Mouse (Mus musculus) forebrain, embryonic 10.5 days (tissue): ENCODE results near the gene Armc6. TPM values are rescaled to one million over a fixed set of nuclear protein-coding genes. Genes with fewer than 3 reads are reported as not detected.
"Not testable (repeated sequence)": the region's sequence is repeated elsewhere in the genome, so short reads cannot be mapped to it uniquely, and the experiment has no call there.

Source experiments
- DNase-seq: peaks from one replicate; pipeline ENCODE4 v3.0.0-alpha.2; 2017; ENCODE audit warnings: low spot score; ENCODE audit errors: extremely low spot score
- H3K27ac ChIP-seq: fragments of 300-500 bp; sonication (generic); 2 replicates; pipeline ENCODE4 v1.5.1; 2016; ENCODE audit warnings: mild to moderate bottlenecking
- H3K27me3 ChIP-seq: fragments of 300-500 bp; sonication (generic); 2 replicates; pipeline ENCODE4 v1.6.1; 2016; ENCODE audit warnings: mild to moderate bottlenecking; ENCODE audit not compliant: poor library complexity, severe bottlenecking
- H3K36me3 ChIP-seq: fragments of 300-500 bp; sonication (generic); replicated peaks from 2 replicates; pipeline ENCODE4 v1.6.1; 2016; ENCODE audit warnings: mild to moderate bottlenecking, moderate library complexity
- H3K4me1 ChIP-seq: fragments of 300-500 bp; sonication (generic); 2 replicates; pipeline ENCODE4 v1.6.1; 2016
- H3K4me3 ChIP-seq: fragments of 300-500 bp; sonication (generic); 2 replicates; pipeline ENCODE4 v1.5.1; 2016; ENCODE audit warnings: mild to moderate bottlenecking, moderate library complexity
- H3K9me3 ChIP-seq: fragments of 300-500 bp; sonication (generic); 2 replicates; pipeline ENCODE4 v1.6.1; 2016; ENCODE audit warnings: mild to moderate bottlenecking, moderate library complexity
- WGBS: fragments of 180-500 bp; shearing (Covaris S2); methylation state at CpG from one replicate; pipeline ENCODE4 v1.1.7; 2016; 5-methylcytosine and 5-hydroxymethylcytosine counted together
- polyA plus RNA-seq: library from polyadenylated mRNA; unstranded; fragments of >200 nt; fragmentation: Nextera tagmentation; extraction: Ambion mirVana; gene quantifications from 2 replicates; pipeline ENCODE4 v1.2.1, GENCODE M21; 2016

Gene Armc6
- polyA plus RNA-seq, 1 experiment from 2014 or later, result 29.4 TPM

DNA sequence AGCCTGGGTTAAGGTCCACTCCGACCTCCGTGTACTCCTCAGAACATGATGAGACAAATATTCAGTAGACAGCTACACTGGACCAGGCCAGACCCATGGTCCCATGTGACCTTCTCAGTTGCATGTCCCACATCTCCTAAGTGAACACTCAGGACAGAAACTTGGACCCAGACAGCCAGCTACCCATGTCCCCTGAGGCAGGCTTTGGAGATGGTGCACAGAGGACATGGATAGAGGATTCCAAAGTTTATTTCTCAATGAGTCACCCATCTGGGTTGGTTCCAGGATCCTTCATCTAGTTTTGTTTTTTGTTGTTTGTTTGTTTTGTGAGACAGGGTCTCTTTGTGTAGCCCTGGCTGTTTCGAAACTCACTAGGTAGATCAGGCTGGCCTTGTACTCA lies 13.4 kb downstream of the Armc6 start:
- H3K36me3 ChIP-seq, result peaks cover 44% of the 10 kb centered on the region
- H3K4me3 ChIP-seq, result no peak overlapping the region
- DNase-seq, result no peak
- H3K27me3 ChIP-seq, result no peaks in the 10 kb centered on the region
- 90% methylated on average over 3 of the region's 3 CpGs for WGBS
- no peaks in the 10 kb centered on the region for H3K9me3 ChIP-seq
- H3K4me1 ChIP-seq, result no peaks in the 10 kb centered on the region; the same call in 1 of the 2 replicates
- H3K27ac ChIP-seq, result no peak overlapping the region

DNA sequence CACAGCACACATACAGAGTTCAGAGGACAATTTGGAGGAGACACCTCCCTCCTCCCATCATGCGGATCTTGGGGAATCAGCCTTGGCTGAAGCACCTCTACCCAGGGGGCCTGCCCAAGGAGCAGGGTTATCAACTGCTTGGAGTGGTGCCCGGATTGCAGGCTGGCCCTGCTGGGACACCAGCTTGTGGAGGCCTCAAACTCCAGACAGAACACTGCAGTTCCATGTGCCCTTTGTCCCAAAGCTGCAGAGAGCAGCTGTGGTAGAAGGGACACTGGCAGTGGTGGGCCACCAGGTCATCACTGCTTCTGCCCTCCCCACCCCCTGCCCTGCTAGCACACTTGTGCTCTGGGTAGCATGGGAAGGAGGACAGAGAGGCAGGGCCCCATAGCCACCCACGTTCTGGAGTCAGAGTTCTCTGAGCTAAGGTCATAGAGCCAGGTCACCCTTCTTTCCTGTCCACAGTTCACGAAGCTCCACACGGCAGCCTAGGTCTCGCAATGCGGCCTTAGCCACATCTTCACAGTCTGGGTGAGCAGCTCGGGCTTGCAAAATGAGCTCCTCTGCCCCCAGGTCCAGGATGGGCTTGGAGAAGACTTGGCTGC lies 13.9 kb downstream of the Armc6 start:
- H3K4me1 ChIP-seq, result no peaks in the 10 kb centered on the region; the same call in 1 of the 2 replicates
- H3K36me3 ChIP-seq, result peaks cover 38% of the 10 kb centered on the region
- no peaks in the 10 kb centered on the region for H3K27me3 ChIP-seq
- no peak overlapping the region for H3K4me3 ChIP-seq
- DNase-seq, result no peak
- 78% methylated on average over 8 of the region's 8 CpGs for WGBS
- no peaks in the 10 kb centered on the region for H3K9me3 ChIP-seq
- H3K27ac ChIP-seq, result no peak overlapping the region

DNA sequence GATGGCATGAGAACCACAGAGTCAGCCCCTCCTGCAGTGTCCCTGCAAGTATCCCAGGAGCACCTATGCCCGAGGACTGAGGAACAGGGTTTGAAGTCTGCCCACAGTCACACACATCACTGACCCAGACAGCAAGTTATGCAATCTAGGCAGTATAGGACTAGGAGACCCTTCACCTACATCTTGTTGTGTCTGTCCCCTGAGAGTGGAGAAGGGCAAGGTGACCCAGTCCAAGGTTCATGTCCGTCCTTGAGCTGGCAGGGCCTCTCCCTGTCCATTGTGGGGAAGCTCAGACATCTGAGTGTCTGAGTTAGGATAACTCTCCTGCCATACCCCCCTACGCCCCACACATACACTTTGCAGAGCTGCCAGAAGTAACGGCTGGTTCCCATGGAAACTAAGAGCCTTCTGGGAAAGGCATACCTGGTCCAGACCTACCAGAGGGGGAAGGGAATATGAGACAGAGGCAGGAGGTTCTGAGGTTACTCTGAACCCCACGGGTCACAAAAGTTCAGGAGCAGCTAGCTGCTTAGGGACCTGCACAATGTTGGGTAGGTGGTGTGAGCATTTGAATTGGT lies 15.1 kb downstream of the Armc6 start:
- WGBS, result 77% methylated on average over 5 of the region's 5 CpGs
- no peaks in the 10 kb centered on the region for H3K27me3 ChIP-seq

DNA sequence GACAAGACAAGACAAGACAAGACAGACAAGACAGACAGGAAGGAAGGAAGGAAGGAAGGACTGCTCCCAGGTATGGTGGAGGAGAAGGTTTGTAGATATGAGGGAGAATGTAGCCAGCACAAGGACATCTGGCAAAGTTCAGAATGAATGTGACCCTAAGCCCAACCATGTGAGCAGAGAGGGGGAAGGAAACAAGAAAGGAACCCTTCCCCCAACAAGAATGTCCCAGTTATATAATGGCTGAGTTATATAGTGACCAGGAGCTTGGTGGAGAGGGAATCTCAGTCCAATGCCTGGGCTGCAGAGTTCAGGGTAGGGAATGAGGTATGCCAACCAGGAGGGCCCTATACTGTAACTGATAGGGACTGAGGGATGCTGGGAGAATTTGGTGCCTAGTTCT lies 16.8 kb downstream of the Armc6 start:
- no peak for DNase-seq
- Histone ChIP-seq H3K4me1 (peaks cover 7% of the 10 kb centered on the region), H3K27me3 (no peaks in the 10 kb centered on the region), H3K4me3 (no peak overlapping the region), H3K27ac (no peak overlapping the region), H3K9me3 (no peaks in the 10 kb centered on the region), H3K36me3 (peaks cover 11% of the 10 kb centered on the region)

More for the DNA sequence above, 15.1 kb downstream of the Armc6 start:
- peaks cover 27% of the 10 kb centered on the region for H3K36me3 ChIP-seq
- no peak for DNase-seq
- no peaks in the 10 kb centered on the region for H3K9me3 ChIP-seq
- H3K4me1 ChIP-seq, result no peaks in the 10 kb centered on the region; the same call in 1 of the 2 replicates
- H3K27ac ChIP-seq, result no peak overlapping the region
- no peak overlapping the region for H3K4me3 ChIP-seq

DNA sequence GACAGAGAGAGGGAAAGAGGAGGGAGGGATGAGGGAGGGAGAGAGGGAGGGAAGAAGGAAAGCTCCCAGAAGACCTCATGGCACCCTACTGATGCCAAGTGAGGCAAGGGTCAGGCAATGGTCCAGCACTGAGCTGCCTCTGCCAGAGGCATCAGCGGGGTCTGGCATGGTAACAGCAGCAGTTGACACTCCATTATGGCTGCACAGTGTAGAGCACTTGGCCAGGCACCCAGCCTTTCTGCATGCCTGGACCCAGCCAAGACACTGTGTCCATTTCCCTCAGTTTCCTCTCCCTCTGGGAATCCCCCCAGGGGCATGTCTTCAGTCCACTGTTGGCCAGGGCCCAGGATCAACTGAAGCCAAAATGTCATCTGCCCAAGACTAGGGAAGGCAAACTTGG lies 17.7 kb downstream of the Armc6 start:
- Histone ChIP-seq H3K27ac (no peak overlapping the region), H3K9me3 (no peaks in the 10 kb centered on the region), H3K4me1 (peaks cover 12% of the 10 kb centered on the region), H3K36me3 (peaks cover 2% of the 10 kb centered on the region), H3K27me3 (peaks cover 2% of the 10 kb centered on the region), H3K4me3 (no peak overlapping the region)
- DNase-seq, result no peak
- 89% methylated on average over 1 of the region's 1 CpGs for WGBS

DNA sequence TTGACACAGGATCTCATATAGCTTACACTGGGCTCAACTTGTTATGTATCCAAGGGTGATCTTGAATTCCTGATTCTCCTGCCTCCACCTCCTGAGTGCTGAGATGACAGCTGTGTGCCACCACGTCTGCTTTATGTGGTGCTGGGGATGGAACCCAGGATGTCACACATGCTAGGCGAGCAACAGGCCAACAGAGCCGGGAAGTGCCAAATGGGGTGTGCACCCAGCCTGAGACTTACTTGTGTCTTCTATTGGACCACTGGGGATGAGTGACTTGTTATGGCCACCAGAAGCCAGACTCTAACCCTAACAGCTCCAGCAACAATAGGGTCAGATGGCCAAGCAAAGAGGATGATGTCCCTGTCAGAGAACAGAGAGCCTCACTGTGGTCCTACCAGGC lies 18.1 kb downstream of the Armc6 start:
- not testable (repeated sequence) for DNase-seq, H3K9me3 ChIP-seq, H3K4me3 ChIP-seq, H3K36me3 ChIP-seq, H3K27me3 ChIP-seq, H3K27ac ChIP-seq
- peaks cover 16% of the 10 kb centered on the region for H3K4me1 ChIP-seq
- WGBS, result 76% methylated on average over 3 of the region's 3 CpGs

- WGBS, result 73% methylated on average over 5 of the region's 5 CpGs
- Histone ChIP-seq H3K27ac (no peak overlapping the region), H3K36me3 (no peaks in the 10 kb centered on the region)
Measured at GRCm38 (mm10) chr8:70215092-70215491, 19.2 kb downstream of the Armc6 start.

DNA sequence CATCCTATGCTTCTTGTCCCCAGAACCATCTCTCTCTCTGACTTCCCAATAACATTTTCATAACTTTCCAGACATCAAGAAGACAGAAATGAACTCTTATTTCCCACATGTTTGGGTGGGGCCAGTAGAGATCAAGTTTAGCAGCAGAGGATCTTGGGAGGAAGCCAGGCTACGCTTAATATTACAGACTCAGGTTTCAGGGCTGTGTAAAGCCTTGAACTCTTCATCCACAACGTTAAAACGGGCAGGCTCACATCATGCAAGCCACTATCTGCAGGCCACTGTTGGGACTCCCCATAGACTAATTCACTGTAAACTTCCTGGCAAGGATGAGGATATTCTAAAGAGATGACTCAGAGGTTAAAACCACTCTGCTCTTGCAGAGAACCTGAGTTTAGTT lies 19.9 kb downstream of the Armc6 start:
- peaks cover 22% of the 10 kb centered on the region for H3K4me1 ChIP-seq
- no peak for DNase-seq
- no peaks in the 10 kb centered on the region for H3K36me3 ChIP-seq
- peaks cover 24% of the 10 kb centered on the region for H3K27me3 ChIP-seq
- H3K4me3 ChIP-seq, result no peak overlapping the region
- no peaks in the 10 kb centered on the region for H3K9me3 ChIP-seq
- H3K27ac ChIP-seq, result no peak overlapping the region
- WGBS, result 79% methylated on average over 3 of the region's 3 CpGs

More at GRCm38 (mm10) chr8:70215092-70215491, 19.2 kb downstream of the Armc6 start:
- H3K4me1 ChIP-seq, result peaks cover 22% of the 10 kb centered on the region
- no peak for DNase-seq
- peaks cover 17% of the 10 kb centered on the region for H3K27me3 ChIP-seq
- H3K9me3 ChIP-seq, result no peaks in the 10 kb centered on the region
- no peak overlapping the region for H3K4me3 ChIP-seq

DNA sequence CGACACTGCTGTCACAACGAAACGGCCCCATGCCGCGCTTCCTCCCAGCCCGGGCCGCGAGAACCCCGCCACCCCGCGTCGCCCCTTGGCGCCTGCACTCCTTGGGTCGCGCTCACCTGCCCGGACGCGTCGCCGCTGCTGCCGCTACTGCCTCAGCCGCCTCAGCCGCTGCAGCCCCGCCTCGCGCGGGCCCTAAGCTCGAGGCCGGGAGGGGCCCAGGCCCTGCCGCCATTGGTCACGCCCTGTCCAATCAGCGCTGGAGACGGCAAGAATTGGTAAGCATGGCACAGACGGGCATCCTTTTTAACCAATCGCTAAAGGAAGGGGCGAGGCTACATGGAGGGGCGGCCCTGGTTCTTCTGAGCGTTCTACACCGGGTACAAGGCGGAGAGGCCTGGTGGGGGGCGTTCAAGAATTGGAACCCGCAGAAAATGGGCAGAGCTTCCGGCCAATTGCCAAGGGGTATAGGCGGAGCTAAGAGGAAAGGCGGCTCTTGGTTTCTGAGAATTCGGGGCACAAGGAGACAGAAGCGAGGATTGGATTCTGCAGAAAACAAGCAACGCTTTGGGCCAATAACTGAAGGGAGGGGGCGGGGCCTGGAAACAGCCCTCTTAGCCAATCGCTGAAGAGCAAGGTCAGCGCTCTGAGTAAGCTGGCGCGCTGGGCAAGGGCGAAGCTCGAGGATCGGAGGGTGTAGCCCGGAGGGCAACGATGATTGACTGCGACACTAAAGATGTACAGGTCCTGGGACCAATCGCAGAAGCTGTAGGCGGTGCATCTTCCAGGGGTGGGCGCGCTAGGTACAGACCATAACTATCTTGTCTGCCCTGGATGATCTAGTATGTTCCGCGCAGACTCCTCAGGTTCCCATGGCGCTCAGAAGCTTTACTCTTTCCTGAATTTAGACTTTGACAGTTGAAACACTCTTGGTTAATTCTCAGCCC lies 21.9 kb downstream of the Armc6 start, which contains the start of gene Slc25a42:
Gene Slc25a42, minus strand, starts transcription at position 194 of the 944 bp plus-strand sequence.
- WGBS, result under 1% methylated on average over 66 of the region's 66 CpGs
- DNase-seq, result peak; percentile 97
- H3K9me3 ChIP-seq, result no peaks in the 10 kb centered on the region
- peak within 1 kb of the TSS; percentile 60 for H3K4me3 ChIP-seq
- H3K4me1 ChIP-seq, result peaks cover 22% of the 10 kb centered on the region
- H3K27me3 ChIP-seq, result peaks cover 24% of the 10 kb centered on the region
- H3K36me3 ChIP-seq, result no peaks in the 10 kb centered on the region
- peak within 1 kb of the TSS; percentile 76 for H3K27ac ChIP-seq

GRCm38 (mm10) chr8:70211726-70212111 lies 22.5 kb downstream of the Armc6 start:
- WGBS, result 3% methylated on average over 31 of the region's 31 CpGs
- H3K27ac ChIP-seq, result peak overlapping the region; percentile 76
- no peaks in the 10 kb centered on the region for H3K36me3 ChIP-seq
- H3K27me3 ChIP-seq, result peaks cover 24% of the 10 kb centered on the region
- no peak for DNase-seq
- peaks cover 22% of the 10 kb centered on the region for H3K4me1 ChIP-seq
- peak overlapping the region; percentile 60 for H3K4me3 ChIP-seq
- H3K9me3 ChIP-seq, result no peaks in the 10 kb centered on the region

GRCm38 (mm10) chr8:70211275-70211674 lies 23.0 kb downstream of the Armc6 start:
- Histone ChIP-seq H3K4me3 (peak overlapping the region; percentile 60), H3K36me3 (no peaks in the 10 kb centered on the region), H3K27ac (no peak overlapping the region), H3K4me1 (peaks cover 22% of the 10 kb centered on the region), H3K27me3 (peaks cover 24% of the 10 kb centered on the region), H3K9me3 (no peaks in the 10 kb centered on the region)
- WGBS, result 83% methylated on average over 1 of the region's 1 CpGs
- DNase-seq, result no peak

DNA sequence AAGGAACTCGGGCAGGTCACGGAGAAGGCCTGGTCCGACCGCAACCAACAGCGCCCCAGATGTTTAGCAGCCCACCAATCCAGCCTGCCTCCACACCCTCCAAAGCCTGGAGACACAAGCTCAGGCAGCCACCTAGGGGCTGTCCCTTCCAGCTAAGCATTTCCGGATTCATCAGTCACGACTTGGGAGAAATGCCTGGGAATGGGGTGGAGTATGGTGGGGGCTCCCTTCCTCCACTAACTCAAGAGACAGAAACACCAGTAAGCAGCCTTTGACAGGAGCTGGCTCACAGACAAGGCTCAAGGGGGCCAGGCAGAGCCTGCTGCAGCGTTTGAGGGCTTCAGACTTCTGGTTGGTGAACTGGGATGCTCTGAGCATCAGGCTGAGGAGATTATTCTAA lies 23.7 kb downstream of the Armc6 start:
- WGBS, result 38% methylated on average over 8 of the region's 8 CpGs
- Histone ChIP-seq H3K27me3 (peaks cover 24% of the 10 kb centered on the region), H3K9me3 (no peaks in the 10 kb centered on the region), H3K4me3 (peak overlapping the region; percentile 10; the same call in 1 of the 2 replicates), H3K27ac (no peak overlapping the region), H3K4me1 (peaks cover 22% of the 10 kb centered on the region), H3K36me3 (no peaks in the 10 kb centered on the region)
- no peak for DNase-seq

- 21% methylated on average over 1 of the region's 1 CpGs for WGBS
- peaks cover 24% of the 10 kb centered on the region for H3K27me3 ChIP-seq
Measured at GRCm38 (mm10) chr8:70208130-70208529, 26.1 kb downstream of the Armc6 start.

More at GRCm38 (mm10) chr8:70208130-70208529, 26.1 kb downstream of the Armc6 start:
- Histone ChIP-seq H3K27ac (no peak overlapping the region), H3K4me1 (peaks cover 19% of the 10 kb centered on the region), H3K36me3 (no peaks in the 10 kb centered on the region), H3K4me3 (no peak overlapping the region), H3K9me3 (no peaks in the 10 kb centered on the region)
- no peak for DNase-seq
